Mouse (Mus musculus): Measurements from ENCODE around the gene Unc13d.

GRCm38 (mm10) chr11:116111067-116111466, 33.3 kb upstream of the Unc13d start:
- peak; percentile 12 for TF ChIP-seq CTCF (IDR thresholded peaks at IDR 0.05; ENCODE audit: low read depth, low read length)
- no peak for TF ChIP-seq POLR2A (IDR thresholded peaks at IDR 0.05; ENCODE audit: insufficient read depth, low read length)

Measured in ES-Bruce4 (cell line).